Mouse (Mus musculus): ENCODE results near the gene Ephb4. TPM values are rescaled to one million over a fixed set of nuclear protein-coding genes. Genes with fewer than 3 reads are reported as not detected.

The Ephb4 gene
- polyA plus RNA-seq (2015; fragmentation: Nextera tagmentation; extraction: Ambion mirVana), result 5.6 and 8.0 TPM in 2 replicates

GRCm38 (mm10) chr5:137349384-137350204, at the start of gene Ephb4:
Gene Ephb4, plus strand, starts transcription at chr5:137350109.

GRCm38 (mm10) chr5:137307071-137307912, 42.6 kb upstream of the Ephb4 start, which contains the start of gene Srrt:
Gene Srrt, minus strand, starts transcription at chr5:137307674.

GRCm38 (mm10) chr5:137314193-137315083, 35.5 kb upstream of the Ephb4 start, which contains the start of gene Trip6:
Gene Trip6, minus strand, starts transcription at chr5:137314404.

DNA sequence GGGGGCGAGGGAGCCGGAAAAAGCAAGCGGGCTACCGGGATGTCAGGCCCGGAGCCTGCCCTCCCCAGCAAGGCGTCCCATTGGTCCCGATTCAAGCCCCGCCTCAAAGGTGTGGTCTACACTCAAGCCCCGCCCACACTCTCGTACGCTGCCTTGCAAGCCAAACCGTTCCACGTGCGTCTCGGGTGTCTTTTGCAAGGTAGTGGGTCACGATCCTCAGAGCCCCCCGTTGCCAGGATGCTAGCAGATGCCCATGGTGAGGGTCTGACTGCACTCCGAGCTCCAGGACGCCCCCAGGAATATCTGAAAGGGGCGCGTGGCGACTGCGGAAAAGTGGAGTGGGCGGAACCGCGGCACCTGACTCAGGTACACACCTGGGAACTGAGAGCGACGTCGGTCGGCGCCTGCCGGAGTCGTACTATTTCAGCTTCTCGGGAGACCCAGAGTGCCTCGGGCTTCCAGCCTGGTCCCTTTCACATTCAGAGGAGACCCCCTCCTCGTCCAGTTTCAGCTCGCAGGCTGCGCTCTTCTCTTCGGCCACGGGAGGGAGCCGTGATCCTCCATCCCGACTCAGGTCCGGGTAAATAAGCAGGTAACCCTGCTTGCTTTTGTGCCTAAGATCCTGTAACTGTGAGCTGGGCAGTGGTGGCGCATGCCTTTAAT, 16.3 kb upstream of the Ephb4 start, which contains the start of gene Slc12a9:
Gene Slc12a9 (minus strand): TSS at position 86 of the 663 bp plus-strand sequence.

Other genes starting within 250 kb of the Ephb4 start
- gene Trim56, start 233.9 kb upstream of the Ephb4 start, polyA plus RNA-seq (2015; fragmentation: Nextera tagmentation; extraction: Ambion mirVana), result 15.6 and 17.3 TPM in 2 replicates
- gene Muc3, start 200.8 kb upstream of the Ephb4 start, polyA plus RNA-seq (2015; fragmentation: Nextera tagmentation; extraction: Ambion mirVana), result not detected in 2 replicates
- 0.11 and 0.23 TPM in 2 replicates for gene Muc3a, start 137.7 kb upstream of the Ephb4 start, polyA plus RNA-seq (2015; fragmentation: Nextera tagmentation; extraction: Ambion mirVana)
- gene Ache, start 62.6 kb upstream of the Ephb4 start, polyA plus RNA-seq (2015; fragmentation: Nextera tagmentation; extraction: Ambion mirVana), result 18.3 and 18.7 TPM in 2 replicates
- gene Ufsp1, start 55.5 kb upstream of the Ephb4 start, polyA plus RNA-seq (2015; fragmentation: Nextera tagmentation; extraction: Ambion mirVana), result 10.3 and 10.7 TPM in 2 replicates
- gene Srrt, start 42.4 kb upstream of the Ephb4 start, polyA plus RNA-seq (2015; fragmentation: Nextera tagmentation; extraction: Ambion mirVana), result 69.0 and 72.3 TPM in 2 replicates
- 15.6 and 21.3 TPM in 2 replicates for gene Trip6, start 35.7 kb upstream of the Ephb4 start, polyA plus RNA-seq (2015; fragmentation: Nextera tagmentation; extraction: Ambion mirVana)
- gene Slc12a9, start 16.5 kb upstream of the Ephb4 start, polyA plus RNA-seq (2015; fragmentation: Nextera tagmentation; extraction: Ambion mirVana), result 6.2 and 9.9 TPM in 2 replicates
- 0.06 and 0.15 TPM in 2 replicates for gene Zan, start 127.0 kb downstream of the Ephb4 start, polyA plus RNA-seq (2015; fragmentation: Nextera tagmentation; extraction: Ambion mirVana)
- 44.1 and 45.5 TPM in 2 replicates for gene Pop7, start 152.4 kb downstream of the Ephb4 start, polyA plus RNA-seq (2015; fragmentation: Nextera tagmentation; extraction: Ambion mirVana)
- 9.3 and 10.5 TPM in 2 replicates for gene Gigyf1, start 168.4 kb downstream of the Ephb4 start, polyA plus RNA-seq (2015; fragmentation: Nextera tagmentation; extraction: Ambion mirVana)
- not detected in 2 replicates for gene Epo, start 183.1 kb downstream of the Ephb4 start, polyA plus RNA-seq (2015; fragmentation: Nextera tagmentation; extraction: Ambion mirVana)
- gene Gnb2, start 183.4 kb downstream of the Ephb4 start, polyA plus RNA-seq (2015; fragmentation: Nextera tagmentation; extraction: Ambion mirVana), result 296 and 329 TPM in 2 replicates
- not detected in 2 replicates for gene Actl6b, start 203.4 kb downstream of the Ephb4 start, polyA plus RNA-seq (2015; fragmentation: Nextera tagmentation; extraction: Ambion mirVana)
- 43.2 and 45.5 TPM in 2 replicates for gene Tfr2, start 219.7 kb downstream of the Ephb4 start, polyA plus RNA-seq (2015; fragmentation: Nextera tagmentation; extraction: Ambion mirVana)

Measured in spleen, postnatal 0 days (tissue).